Mouse (Mus musculus) central nervous system, embryonic 14 days (tissue): ENCODE data around the gene Dnajb4. TPM values are rescaled to one million over a fixed set of nuclear protein-coding genes. Genes with fewer than 3 reads are reported as not detected.

ENCODE experiments used
- polyA plus RNA-seq: library from polyadenylated mRNA; depleted of rRNA; stranded (reverse); fragments of >200 nt; gene quantifications from 2 replicates; pipeline ENCODE4 v1.2.3, GENCODE M21; 2012; rRNA removed

The Dnajb4 gene
- polyA plus RNA-seq = 19.0 and 20.7 TPM in 2 replicates

GRCm38 (mm10) chr3:152209967-152210634 lies at the start of gene Dnajb4, which contains the start of gene Fubp1:
Dnajb4 (minus strand) TSS chr3:152210302.
Fubp1 (plus strand) TSS chr3:152210422.

GRCm38 (mm10) chr3:152166099-152166423 lies 44.0 kb downstream of the Dnajb4 start, which contains the start of gene Gipc2:
Gipc2 (minus strand) TSS chr3:152166230.

Other genes with a start within 250 kb of the Dnajb4 start
- 4.0 and 4.8 TPM in 2 replicates for gene Gipc2, start 44.1 kb downstream of the Dnajb4 start, polyA plus RNA-seq
- 299 and 328 TPM in 2 replicates for gene Fubp1, start 120 bp upstream of the Dnajb4 start, polyA plus RNA-seq
- gene Nexn, start 56.0 kb upstream of the Dnajb4 start, polyA plus RNA-seq = 0.60 and 2.7 TPM in 2 replicates
- gene Miga1, start 130.1 kb upstream of the Dnajb4 start, polyA plus RNA-seq = 21.6 and 24.0 TPM in 2 replicates
- 96.8 and 110 TPM in 2 replicates for gene Usp33, start 136.2 kb upstream of the Dnajb4 start, polyA plus RNA-seq
- gene Zzz3, start 185.2 kb upstream of the Dnajb4 start, polyA plus RNA-seq = 32.4 TPM in 2 replicates